Mouse (Mus musculus) heart, postnatal 0 days (tissue): ENCODE data around the gene Dnajc3. TPM values are rescaled to one million over a fixed set of nuclear protein-coding genes. Genes with fewer than 3 reads are reported as not detected.
"Not testable (repeated sequence)": the region's sequence is repeated elsewhere in the genome, so short reads cannot be mapped to it uniquely, and the experiment has no call there.

Source experiments
- ATAC-seq: fragments of 200-750 bp; cut with Nextera tagmentation; 2 replicates; pipeline ENCODE4 v1.8.0; 2017; ENCODE audit warnings: low read depth, moderate number of reproducible peaks, moderate library complexity; ENCODE audit not compliant: insufficient read depth
- DNase-seq: peaks from one replicate; pipeline ENCODE4 v3.0.0-alpha.2; 2016; ENCODE audit warnings: low spot score
- H3K27ac ChIP-seq: fragments of 300-500 bp; sonication (generic); 2 replicates; pipeline ENCODE4 v1.5.1; 2014; ENCODE audit warnings: low read depth, mild to moderate bottlenecking
- H3K27me3 ChIP-seq: fragments of 300-500 bp; sonication (generic); 2 replicates; pipeline ENCODE4 v1.6.1; 2014; ENCODE audit warnings: low read length, mixed read lengths; ENCODE audit not compliant: control insufficient read depth, insufficient read depth
- H3K36me3 ChIP-seq: fragments of 300-500 bp; sonication (generic); replicated peaks from 2 replicates; pipeline ENCODE4 v1.6.1; 2014; ENCODE audit warnings: low read length, mixed read lengths; ENCODE audit not compliant: control insufficient read depth, insufficient read depth
- H3K4me1 ChIP-seq: fragments of 300-500 bp; sonication (generic); 2 replicates; pipeline ENCODE4 v1.6.1; 2014; ENCODE audit warnings: antibody characterized with exemption; ENCODE audit not compliant: control insufficient read depth, insufficient read depth
- H3K4me2 ChIP-seq: fragments of 300-500 bp; sonication (generic); 2 replicates; pipeline ENCODE4 v1.6.1; 2014; ENCODE audit warnings: low read depth, mild to moderate bottlenecking, low read length, moderate library complexity
- H3K4me3 ChIP-seq: fragments of 300-500 bp; sonication (generic); 2 replicates; pipeline ENCODE4 v1.5.1; 2014; ENCODE audit warnings: low read depth, low read length
- H3K9ac ChIP-seq: fragments of 300-500 bp; sonication (generic); replicated peaks from 2 replicates; pipeline ENCODE4 v1.6.1; 2014; ENCODE audit warnings: low read depth, low read length, mixed read lengths
- H3K9me3 ChIP-seq: fragments of 300-500 bp; sonication (generic); replicated peaks from 2 replicates; pipeline ENCODE4 v1.6.1; 2016; ENCODE audit warnings: low read length; ENCODE audit not compliant: control insufficient read depth
- CTCF ChIP-seq: IDR thresholded peaks from 2 replicates; pipeline ENCODE4 v1.5.1; 2016; ENCODE audit warnings: antibody characterized with exemption, control low read depth, low read depth
- EP300 ChIP-seq: IDR thresholded peaks from 2 replicates; pipeline ENCODE4 v1.6.1; 2016; ENCODE audit warnings: antibody characterized with exemption, low read depth
- WGBS: fragments of 180-500 bp; shearing (Covaris S2); extraction: QIAGEN DNeasy Blood & Tissue Kit; methylation state at CpG from one replicate; pipeline ENCODE4 v1.1.7; 2014; 5-methylcytosine and 5-hydroxymethylcytosine counted together
- polyA plus RNA-seq: library from polyadenylated mRNA; unstranded; fragments of >200 nt; fragmentation: Nextera tagmentation; extraction: Ambion mirVana; gene quantifications from 2 replicates; pipeline ENCODE4 v1.2.1, GENCODE M21; 2015
- total RNA-seq: library from RNA; depleted of rRNA; stranded (reverse); fragments of >200 nt; gene quantifications from 2 replicates; pipeline ENCODE4 v1.2.3, GENCODE M21; 2014; ENCODE audit warnings: low replicate concordance

The Dnajc3 gene
- total and polyA plus RNA-seq, 2 experiments from 2014 or later, result 15.6 to 17.2 TPM

GRCm38 (mm10) chr14:118977136-118977816 is 39.5 kb downstream of the Dnajc3 start:
- ATAC-seq, result no peak
- no peak overlapping the region for H3K4me3 ChIP-seq
- no peak overlapping the region for H3K4me2 ChIP-seq
- H3K36me3 ChIP-seq, result peaks cover 74% of the 10 kb centered on the region
- WGBS, result 74% methylated on average over 8 of the region's 8 CpGs
- TF ChIP-seq EP300 (no peak), CTCF (no peak)
- no peaks in the 10 kb centered on the region for H3K4me1 ChIP-seq
- H3K9ac ChIP-seq, result no peak overlapping the region
- no peak overlapping the region for H3K27ac ChIP-seq
- H3K9me3 ChIP-seq, result no peaks in the 10 kb centered on the region
- no peaks in the 10 kb centered on the region for H3K27me3 ChIP-seq
- no peak for DNase-seq

DNA sequence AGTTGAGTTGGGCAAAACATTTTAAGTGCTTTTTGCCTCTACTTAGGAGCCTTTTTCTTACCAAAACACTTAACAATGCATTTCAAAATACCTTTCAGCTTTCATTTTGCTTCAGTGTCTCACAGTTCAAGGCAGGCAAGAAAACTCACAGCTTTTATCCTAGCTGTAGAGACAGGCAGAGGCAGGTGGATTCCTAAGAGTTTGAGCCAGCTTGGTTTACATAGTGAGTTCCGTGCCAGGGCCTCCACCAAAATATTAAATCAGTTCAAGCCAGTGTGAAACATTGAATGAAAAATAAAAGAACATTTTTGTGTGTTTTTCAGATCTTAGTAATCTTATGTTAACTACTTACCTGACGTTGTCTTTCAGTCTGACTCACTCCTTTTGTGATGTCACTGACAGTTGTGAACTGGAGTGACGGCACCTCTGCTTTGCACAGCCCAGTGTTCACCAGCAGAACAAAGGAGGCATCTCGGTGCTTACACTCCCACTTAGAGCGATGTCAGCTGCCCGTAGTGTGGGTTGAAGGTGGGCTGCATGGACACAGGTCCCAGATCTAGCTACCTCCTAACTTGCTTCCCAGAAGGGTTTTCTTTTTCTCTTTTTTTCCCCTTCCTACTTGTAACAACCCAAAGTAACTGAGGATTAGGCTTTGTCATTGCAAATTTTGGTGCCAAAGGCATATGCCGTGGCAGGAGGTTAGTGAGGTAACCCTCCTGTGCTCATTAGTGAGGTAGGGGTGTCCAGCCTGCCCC is 42.0 kb downstream of the Dnajc3 start:
- peaks cover 70% of the 10 kb centered on the region for H3K36me3 ChIP-seq
- no peak for ATAC-seq
- WGBS, result 72% methylated on average over 7 of the region's 7 CpGs

GRCm38 (mm10) chr14:118980358-118980757 is 42.6 kb downstream of the Dnajc3 start:
- Histone ChIP-seq H3K36me3 (peaks cover 64% of the 10 kb centered on the region), H3K4me1 (no peaks in the 10 kb centered on the region), H3K4me2 (no peak overlapping the region), H3K9me3 (no peaks in the 10 kb centered on the region), H3K9ac (no peak overlapping the region), H3K27ac (no peak overlapping the region), H3K4me3 (no peak overlapping the region), H3K27me3 (no peaks in the 10 kb centered on the region)
- ATAC-seq, result no peak
- no peak for TF ChIP-seq EP300
- DNase-seq, result no peak
- WGBS, result 75% methylated on average over 5 of the region's 5 CpGs

More for the DNA sequence above, 42.0 kb downstream of the Dnajc3 start:
- no peaks in the 10 kb centered on the region for H3K9me3 ChIP-seq
- no peak overlapping the region for H3K9ac ChIP-seq
- no peak overlapping the region for H3K4me2 ChIP-seq
- no peaks in the 10 kb centered on the region for H3K27me3 ChIP-seq
- no peak for TF ChIP-seq CTCF
- TF ChIP-seq EP300, result no peak
- no peak for DNase-seq
- H3K4me1 ChIP-seq, result no peaks in the 10 kb centered on the region
- no peak overlapping the region for H3K27ac ChIP-seq
- H3K4me3 ChIP-seq, result no peak overlapping the region

GRCm38 (mm10) chr14:118980890-118981289 is 43.1 kb downstream of the Dnajc3 start:
- H3K27me3 ChIP-seq, result no peaks in the 10 kb centered on the region
- peaks cover 59% of the 10 kb centered on the region for H3K36me3 ChIP-seq
- H3K4me2 ChIP-seq, result no peak overlapping the region
- no peak overlapping the region for H3K9ac ChIP-seq
- ATAC-seq (no peak), DNase-seq (no peak)
- no peak for TF ChIP-seq CTCF
- no peak for TF ChIP-seq EP300
- no peak overlapping the region for H3K4me3 ChIP-seq
- no peaks in the 10 kb centered on the region for H3K9me3 ChIP-seq
- H3K27ac ChIP-seq, result no peak overlapping the region
- 75% methylated on average over 8 of the region's 8 CpGs for whole genome bisulfite sequencing
- no peaks in the 10 kb centered on the region for H3K4me1 ChIP-seq

DNA sequence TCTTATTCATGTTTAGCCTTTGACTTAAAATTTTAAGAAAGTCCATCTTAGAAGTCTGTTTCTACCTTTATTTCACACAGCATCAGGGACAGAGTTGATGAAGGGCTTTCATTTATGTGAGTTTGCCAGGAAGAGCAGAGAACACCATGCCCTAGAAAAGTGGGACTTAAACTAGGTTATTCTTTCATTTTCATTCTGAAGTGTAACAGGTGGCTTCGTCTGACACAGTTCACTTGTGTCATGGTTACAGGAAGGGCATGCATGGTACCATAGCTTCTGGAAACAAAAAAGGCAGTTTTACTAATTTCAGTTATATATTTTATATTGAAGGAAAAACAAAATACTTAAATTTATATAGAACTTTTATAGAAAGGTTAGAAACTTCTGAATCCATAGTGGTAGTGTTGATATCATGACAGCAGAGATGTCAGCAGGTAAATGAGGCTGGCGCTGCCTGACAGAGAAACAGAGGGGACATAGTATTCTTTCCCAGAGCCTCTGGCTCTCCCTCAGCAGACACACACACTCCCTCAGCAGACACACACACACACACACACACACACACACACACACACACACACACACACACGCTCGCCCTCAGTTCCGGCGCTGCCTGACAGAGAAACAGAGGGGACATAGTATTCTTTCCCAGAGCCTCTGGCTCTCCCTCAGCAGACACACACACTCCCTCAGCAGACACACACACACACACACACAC is 44.1 kb downstream of the Dnajc3 start:
- 75% methylated on average over 6 of the region's 6 CpGs for WGBS

DNA sequence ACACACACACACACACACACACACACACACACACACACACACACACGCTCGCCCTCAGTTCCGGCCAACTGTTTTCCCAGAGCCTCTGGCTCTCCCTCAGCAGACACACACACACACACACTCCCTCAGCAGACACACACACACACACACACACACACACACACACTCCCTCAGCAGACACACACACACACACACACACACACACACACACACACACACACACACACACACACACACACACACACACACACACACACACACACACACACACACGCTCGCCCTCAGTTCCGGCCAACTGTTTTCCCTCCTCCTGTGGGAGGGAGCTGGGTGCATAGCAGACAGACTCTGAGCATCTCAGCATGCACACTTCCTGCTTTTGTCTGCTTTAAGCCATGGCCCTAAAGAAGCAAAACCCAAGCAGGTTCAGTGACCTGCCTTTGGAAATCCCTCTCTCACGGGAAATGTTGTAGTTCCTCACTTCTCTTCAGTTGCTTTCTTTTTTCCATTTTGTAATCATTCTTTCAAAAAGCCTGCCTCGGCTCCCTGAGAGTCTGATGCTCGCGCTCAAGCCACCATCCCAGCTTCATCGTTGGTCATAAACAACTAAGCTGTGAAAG is 44.8 kb downstream of the Dnajc3 start:
- peaks cover 43% of the 10 kb centered on the region for H3K36me3 ChIP-seq
- not testable (repeated sequence) for H3K27me3 ChIP-seq, H3K4me2 ChIP-seq, H3K9ac ChIP-seq, H3K4me3 ChIP-seq, H3K4me1 ChIP-seq, H3K9me3 ChIP-seq
- H3K27ac ChIP-seq, result peak overlapping the region; percentile 61
- WGBS, result 49% methylated on average over 11 of the region's 11 CpGs
- DNase-seq (peak; percentile 44), ATAC-seq (peak; percentile 74)

More for the DNA sequence above, 44.1 kb downstream of the Dnajc3 start:
- not testable (repeated sequence) for H3K4me1 ChIP-seq, H3K4me3 ChIP-seq, H3K4me2 ChIP-seq, H3K9me3 ChIP-seq, DNase-seq, H3K9ac ChIP-seq, H3K27me3 ChIP-seq
- ATAC-seq, result peak; percentile 53
- peak overlapping the region; percentile 34 for H3K27ac ChIP-seq
- H3K36me3 ChIP-seq, result peaks cover 50% of the 10 kb centered on the region
